Mouse (Mus musculus) lung, postnatal 0 days (tissue): Measurements from ENCODE around the gene 4930452B06Rik. TPM values are rescaled to one million over a fixed set of nuclear protein-coding genes. Genes with fewer than 3 reads are reported as not detected.
A peak's percentile ranks its signal among the peaks of the same experiment; 100 is the strongest.
"Not testable (repeated sequence)": the region's sequence is repeated elsewhere in the genome, so short reads cannot be mapped to it uniquely, and the experiment has no call there.

Experiments used
- ATAC-seq: fragments of 200-750 bp; cut with Nextera tagmentation; 2 replicates; pipeline ENCODE4 v1.8.0; 2017; ENCODE audit warnings: moderate library complexity
- DNase-seq: peaks from one replicate; pipeline ENCODE4 v3.0.0-alpha.2; 2016; ENCODE audit warnings: low spot score
- H3K27ac ChIP-seq: fragments of 300-500 bp; sonication (generic); 2 replicates; pipeline ENCODE4 v1.5.1; 2014; ENCODE audit warnings: antibody characterized with exemption, mild to moderate bottlenecking, low read length, mixed read lengths
- H3K27me3 ChIP-seq: fragments of 300-500 bp; sonication (generic); replicated peaks from 2 replicates; pipeline ENCODE4 v1.6.1; 2014; ENCODE audit warnings: low read length, mixed read lengths; ENCODE audit not compliant: insufficient read depth
- H3K36me3 ChIP-seq: fragments of 300-500 bp; sonication (generic); 2 replicates; pipeline ENCODE4 v1.6.1; 2014; ENCODE audit warnings: low read length, mixed read lengths; ENCODE audit not compliant: insufficient read depth
- H3K4me1 ChIP-seq: fragments of 300-500 bp; sonication (generic); 2 replicates; pipeline ENCODE4 v1.6.1; 2014; ENCODE audit warnings: antibody characterized with exemption, low read depth, low read length, mixed read lengths; ENCODE audit not compliant: insufficient read depth
- H3K4me2 ChIP-seq: fragments of 300-500 bp; sonication (generic); replicated peaks from 2 replicates; pipeline ENCODE4 v1.6.1; 2014; ENCODE audit warnings: low read depth, mild to moderate bottlenecking, low read length, moderate library complexity, mixed read lengths
- H3K4me3 ChIP-seq: fragments of 300-500 bp; sonication (generic); 2 replicates; pipeline ENCODE4 v1.5.1; 2014; ENCODE audit warnings: low read depth, low read length
- H3K9ac ChIP-seq: fragments of 300-500 bp; sonication (generic); replicated peaks from 2 replicates; pipeline ENCODE4 v1.6.1; 2014; ENCODE audit warnings: low read depth, mild to moderate bottlenecking
- H3K9me3 ChIP-seq: fragments of 300-500 bp; sonication (generic); 2 replicates; pipeline ENCODE4 v1.6.1; 2016; ENCODE audit warnings: low read length, mixed read lengths
- CTCF ChIP-seq: IDR thresholded peaks from 2 replicates; pipeline ENCODE4 v1.5.1; 2016; ENCODE audit warnings: antibody characterized with exemption, mild to moderate bottlenecking
- EP300 ChIP-seq: IDR thresholded peaks from 2 replicates; pipeline ENCODE4 v1.6.1; 2016; ENCODE audit warnings: antibody characterized with exemption, mild to moderate bottlenecking, control low read depth
- WGBS: fragments of 180-500 bp; shearing (Covaris S2); extraction: QIAGEN DNeasy Blood & Tissue Kit; methylation state at CpG from one replicate; pipeline ENCODE4 v1.1.7; 2014; 5-methylcytosine and 5-hydroxymethylcytosine counted together
- polyA plus RNA-seq: library from polyadenylated mRNA; unstranded; fragments of >200 nt; fragmentation: Nextera tagmentation; extraction: Ambion mirVana; gene quantifications from 2 replicates; pipeline ENCODE4 v1.2.1, GENCODE M21; 2015

The 4930452B06Rik gene
- polyA plus RNA-seq, 1 experiment from 2014 or later: 2.9 TPM

GRCm38 (mm10) chr14:8615636-8616035 is 50.4 kb downstream of the 4930452B06Rik start:
- Histone ChIP-seq H3K4me2 (no peak overlapping the region), H3K9me3 (no peaks in the 10 kb centered on the region), H3K27ac (no peak overlapping the region), H3K9ac (no peak overlapping the region), H3K4me3 (no peak overlapping the region), H3K27me3 (no peaks in the 10 kb centered on the region), H3K4me1 (0 out of 2 replicates have a peak, but pooled peaks cover 3% of the 10 kb centered on the region), H3K36me3 (no peaks in the 10 kb centered on the region)
- DNase-seq (peak; percentile 40), ATAC-seq (peak; percentile 78)
- TF ChIP-seq EP300 (no peak), CTCF (no peak)
- 61% methylated on average over 7 of the region's 7 CpGs for WGBS

DNA sequence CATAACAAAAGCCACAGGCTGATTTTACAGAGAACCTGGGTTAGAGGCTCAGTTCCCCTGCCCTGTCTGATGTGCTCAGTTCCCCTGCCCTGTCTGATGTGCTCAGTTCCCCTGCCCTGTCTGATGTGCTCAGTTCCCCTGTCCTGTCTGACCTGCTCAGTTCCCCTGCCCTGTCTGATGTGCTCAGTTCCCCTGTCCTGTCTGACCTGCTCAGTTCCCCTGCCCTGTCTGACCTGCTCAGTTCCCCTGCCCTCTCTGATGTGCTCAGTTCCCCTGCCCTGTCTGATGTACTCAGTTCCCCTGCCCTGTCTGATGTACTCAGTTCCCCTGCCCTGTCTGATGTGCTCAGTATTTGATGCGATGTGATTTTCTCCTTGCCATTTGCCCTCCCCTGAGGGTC is 51.6 kb downstream of the 4930452B06Rik start:
- not testable (repeated sequence) for H3K4me1 ChIP-seq, DNase-seq, H3K9me3 ChIP-seq, H3K27me3 ChIP-seq, H3K27ac ChIP-seq, H3K4me3 ChIP-seq, ATAC-seq, H3K9ac ChIP-seq, H3K36me3 ChIP-seq, H3K4me2 ChIP-seq
- 75% methylated on average over 1 of the region's 1 CpGs for WGBS

DNA sequence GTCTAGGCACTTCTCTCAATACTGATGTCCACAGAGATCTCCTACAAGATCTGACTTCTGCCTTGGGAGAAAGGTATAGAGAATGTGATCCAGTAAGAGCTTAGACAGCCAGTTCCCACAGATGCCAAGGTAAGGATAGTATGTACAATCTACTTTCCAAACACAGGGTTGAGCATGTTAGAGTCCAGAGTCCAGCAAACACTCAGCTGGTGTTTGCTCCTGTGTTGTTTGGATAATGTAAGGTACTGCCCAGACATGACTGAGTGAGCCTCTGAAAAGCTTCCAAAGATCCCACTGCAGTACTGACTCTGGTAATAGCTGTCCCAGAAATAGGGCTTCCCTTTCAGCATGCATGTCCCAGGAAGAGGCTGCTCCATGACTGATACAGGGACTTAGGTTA is 54.0 kb downstream of the 4930452B06Rik start:
- Histone ChIP-seq H3K9me3 (no peaks in the 10 kb centered on the region), H3K27me3 (no peaks in the 10 kb centered on the region), H3K4me2 (no peak overlapping the region), H3K27ac (no peak overlapping the region), H3K4me1 (no peaks in the 10 kb centered on the region), H3K9ac (no peak overlapping the region), H3K36me3 (no peaks in the 10 kb centered on the region), H3K4me3 (no peak overlapping the region)
- ATAC-seq (no peak), DNase-seq (no peak)
- TF ChIP-seq CTCF: no peak
- no peak for TF ChIP-seq EP300

- no peak overlapping the region for H3K27ac ChIP-seq
- H3K9ac ChIP-seq: no peak overlapping the region
- no peak overlapping the region for H3K4me3 ChIP-seq
- no peaks in the 10 kb centered on the region for H3K9me3 ChIP-seq
- ATAC-seq: no peak
- TF ChIP-seq CTCF (no peak), EP300 (no peak)
- H3K4me2 ChIP-seq: no peak overlapping the region
- H3K36me3 ChIP-seq: no peaks in the 10 kb centered on the region
- no peak for DNase-seq
- H3K4me1 ChIP-seq: no peaks in the 10 kb centered on the region
- WGBS: 50% methylated on average over 3 of the region's 3 CpGs
- H3K27me3 ChIP-seq: no peaks in the 10 kb centered on the region
These were observed 55.9 kb downstream of the 4930452B06Rik start for GRCm38 (mm10) chr14:8610108-8610507.

GRCm38 (mm10) chr14:8608559-8609171 is 57.4 kb downstream of the 4930452B06Rik start:
- Histone ChIP-seq H3K36me3 (no peaks in the 10 kb centered on the region), H3K27me3 (no peaks in the 10 kb centered on the region), H3K4me2 (no peak overlapping the region), H3K4me1 (no peaks in the 10 kb centered on the region), H3K27ac (no peak overlapping the region), H3K9ac (no peak overlapping the region), H3K9me3 (no peaks in the 10 kb centered on the region), H3K4me3 (no peak overlapping the region)
- DNase-seq: peak; percentile 65
- 1% methylated on average over 3 of the region's 3 CpGs for WGBS
- ATAC-seq: peak; percentile 65
- TF ChIP-seq CTCF (peak; percentile 91), EP300 (no peak)

- ATAC-seq (no peak), DNase-seq (no peak)
- Histone ChIP-seq H3K4me1 (no peaks in the 10 kb centered on the region), H3K4me2 (no peak overlapping the region), H3K27me3 (no peaks in the 10 kb centered on the region), H3K27ac (no peak overlapping the region), H3K9ac (no peak overlapping the region), H3K4me3 (no peak overlapping the region), H3K9me3 (no peaks in the 10 kb centered on the region), H3K36me3 (no peaks in the 10 kb centered on the region)
- 77% methylated on average over 2 of the region's 2 CpGs for WGBS
- TF ChIP-seq EP300 (no peak), CTCF (no peak)
These were observed 61.1 kb downstream of the 4930452B06Rik start for GRCm38 (mm10) chr14:8604898-8605297.

DNA sequence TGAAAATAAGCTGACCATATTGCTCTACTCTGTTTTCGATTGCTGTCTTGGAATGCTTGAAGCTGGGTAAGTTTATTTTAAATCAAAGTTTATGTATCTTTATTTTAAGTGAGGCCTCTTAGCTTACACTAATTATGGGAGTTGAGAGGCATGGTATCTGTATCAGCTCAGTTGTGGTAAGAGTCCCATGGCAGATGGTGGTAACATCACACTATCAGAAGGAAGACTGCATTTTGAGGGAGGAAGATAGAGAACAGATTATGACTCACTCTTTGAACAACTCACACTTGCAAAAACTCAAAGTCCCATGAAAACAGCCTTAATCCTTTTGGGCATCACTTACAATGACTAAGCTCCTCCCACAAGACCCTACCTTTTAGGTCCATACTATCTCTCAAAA is 81.0 kb downstream of the 4930452B06Rik start:
- no peaks in the 10 kb centered on the region for H3K27me3 ChIP-seq
- no peak for DNase-seq
- H3K4me2 ChIP-seq: no peak overlapping the region
- H3K27ac ChIP-seq: no peak overlapping the region
- H3K4me1 ChIP-seq: no peaks in the 10 kb centered on the region
- H3K36me3 ChIP-seq: no peaks in the 10 kb centered on the region
- H3K4me3 ChIP-seq: no peak overlapping the region
- no peak for TF ChIP-seq EP300
- TF ChIP-seq CTCF: no peak
- WGBS: 87% methylated on average over 1 of the region's 1 CpGs
- ATAC-seq: no peak
- H3K9me3 ChIP-seq: no peaks in the 10 kb centered on the region
- H3K9ac ChIP-seq: no peak overlapping the region

DNA sequence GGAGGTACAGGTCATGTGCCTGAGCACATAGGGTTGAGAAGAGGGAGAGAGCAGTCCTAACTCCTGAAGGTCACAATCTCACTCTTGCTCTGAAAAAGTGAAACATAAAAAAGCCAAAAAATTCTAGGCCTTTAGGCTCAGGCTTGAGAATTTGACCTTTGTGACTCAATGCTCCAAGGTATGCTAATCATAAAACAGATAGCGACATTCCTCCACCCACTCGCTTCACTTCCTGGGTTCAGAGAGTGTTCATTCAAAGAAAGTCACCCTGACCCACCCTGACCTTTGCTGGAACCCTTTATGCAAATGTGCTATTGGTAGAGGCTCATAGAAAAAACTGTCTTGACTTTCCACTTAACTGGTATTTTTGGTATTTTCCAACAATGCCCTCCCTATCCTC is 115.0 kb downstream of the 4930452B06Rik start:
- H3K27me3 ChIP-seq, ATAC-seq, H3K9ac ChIP-seq, H3K9me3 ChIP-seq, H3K36me3 ChIP-seq, H3K27ac ChIP-seq, H3K4me1 ChIP-seq, H3K4me3 ChIP-seq, DNase-seq, H3K4me2 ChIP-seq: not testable (repeated sequence)
- WGBS: 84% methylated on average over 2 of the region's 2 CpGs
